Mouse (Mus musculus): ENCODE data around the gene Mpp3.
A peak's percentile ranks its signal among the peaks of the same experiment; 100 is the strongest.

Gene Mpp3

GRCm38 (mm10) chr11:102028087-102028816 lies at the start of gene Mpp3:
Gene Mpp3 (minus strand): TSS chr11:102028461.
- DNase-seq (ENCODE audit: low spot score in 2 of 2): no peak

DNA sequence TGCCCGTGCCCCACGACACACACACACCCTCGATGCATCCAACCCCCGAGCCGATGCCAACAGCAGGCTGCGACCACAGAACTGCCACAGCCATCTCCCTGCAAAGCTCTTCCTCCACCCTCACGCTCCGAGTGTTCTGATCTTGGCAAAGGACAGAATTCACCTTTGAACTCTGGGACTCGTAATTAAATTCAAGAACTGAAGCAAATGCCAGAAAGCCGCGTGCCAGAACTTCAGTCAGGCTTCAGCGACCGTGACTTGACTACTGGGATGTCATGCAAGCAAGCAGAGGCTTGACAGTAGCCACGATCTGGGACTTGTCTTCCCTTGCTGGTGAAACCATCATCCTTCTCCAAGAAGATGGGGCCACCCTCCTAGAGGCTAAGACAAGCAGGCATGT lies 45.5 kb upstream of the Mpp3 start:
- no peak for DNase-seq (ENCODE audit: low spot score in 2 of 2)

DNA sequence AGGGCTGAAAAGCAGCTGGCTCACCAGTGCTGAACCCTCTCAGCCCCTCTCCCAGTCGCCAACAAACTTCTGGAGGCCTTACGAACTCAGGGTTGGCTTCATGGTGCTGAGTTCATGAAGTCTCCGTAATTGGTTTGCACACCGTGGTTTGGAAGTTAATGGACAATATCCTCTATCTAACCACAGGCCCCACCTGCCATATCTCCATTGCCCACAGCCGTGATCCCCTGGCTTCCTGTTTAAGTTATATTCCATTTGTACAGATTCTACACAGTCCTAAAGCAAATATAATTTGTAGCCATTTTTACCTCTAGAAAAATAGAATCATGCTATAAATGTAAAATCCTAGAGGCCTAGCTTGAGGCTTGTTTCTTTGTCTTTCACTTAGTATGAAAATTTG lies 44.5 kb upstream of the Mpp3 start:
- no peak for DNase-seq (ENCODE audit: low spot score in 2 of 2)

DNA sequence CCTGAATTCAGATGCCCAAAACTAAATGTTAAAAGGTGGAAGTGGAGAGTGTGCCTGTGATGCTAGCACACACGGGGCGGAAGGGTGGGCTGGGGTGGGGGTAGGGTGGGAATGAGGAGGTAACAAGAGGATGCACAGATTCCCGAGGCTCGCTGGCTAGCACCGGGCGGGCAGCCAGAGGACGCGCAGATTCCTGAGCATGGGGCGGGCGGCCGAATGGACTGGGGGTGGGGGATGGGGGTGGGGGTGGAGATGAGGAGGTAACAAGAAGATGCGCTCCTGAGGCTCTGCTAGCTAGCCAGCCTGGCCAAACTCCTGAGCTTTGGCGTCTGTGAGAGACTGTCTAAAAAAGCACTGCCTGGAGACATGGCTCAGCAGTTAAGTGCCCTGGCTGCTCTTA lies 42.2 kb upstream of the Mpp3 start:
- no peak for DNase-seq (ENCODE audit: low spot score in 2 of 2)

- DNase-seq (ENCODE audit: low spot score in 2 of 2): no peak
Measured at GRCm38 (mm10) chr11:102069633-102070032, 41.4 kb upstream of the Mpp3 start.

DNA sequence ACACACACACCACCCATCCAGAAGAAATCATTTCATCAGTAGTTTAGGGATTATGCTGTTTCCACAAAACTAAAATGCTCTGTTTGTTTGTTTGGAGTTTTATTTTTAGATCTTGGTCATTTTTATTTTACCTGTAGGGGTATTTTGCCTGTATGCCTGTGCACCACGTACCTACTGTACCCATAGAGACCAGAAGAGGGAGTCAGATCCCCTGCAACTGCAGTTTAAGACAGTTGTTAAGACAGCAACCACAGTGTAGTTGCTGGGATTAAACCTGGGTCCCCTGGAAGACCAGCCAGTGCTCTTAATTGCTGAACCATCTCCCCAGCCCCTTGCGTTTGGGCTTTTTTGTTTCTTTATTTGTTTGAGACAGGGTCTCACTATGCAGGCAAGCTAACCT lies 40.7 kb upstream of the Mpp3 start:
- DNase-seq (ENCODE audit: low spot score in 2 of 2): no peak

DNA sequence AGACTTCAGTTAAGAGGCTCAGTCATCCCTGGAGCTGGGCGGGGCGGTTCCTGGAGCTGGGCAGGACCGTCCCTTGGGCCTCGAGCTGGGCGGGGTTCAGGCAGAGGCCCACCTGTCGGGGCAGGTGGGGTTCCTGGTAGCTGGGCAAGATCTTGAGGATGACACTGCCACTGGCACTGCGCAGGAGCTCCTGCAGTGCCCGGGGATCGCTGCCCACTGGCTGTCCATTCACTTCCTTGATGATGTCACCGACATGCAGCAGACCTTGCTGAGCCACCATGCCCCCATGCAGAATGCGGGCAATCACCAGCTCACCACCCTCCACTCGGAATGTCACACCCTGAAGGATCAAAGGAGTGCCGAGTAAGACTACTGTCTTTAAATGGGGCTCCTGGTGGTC lies 34.8 kb upstream of the Mpp3 start:
- DNase-seq (ENCODE audit: low spot score in 2 of 2): no peak

GRCm38 (mm10) chr11:102061941-102062473 lies 33.7 kb upstream of the Mpp3 start:
- DNase-seq (ENCODE audit: low spot score in 2 of 2): no peak

DNA sequence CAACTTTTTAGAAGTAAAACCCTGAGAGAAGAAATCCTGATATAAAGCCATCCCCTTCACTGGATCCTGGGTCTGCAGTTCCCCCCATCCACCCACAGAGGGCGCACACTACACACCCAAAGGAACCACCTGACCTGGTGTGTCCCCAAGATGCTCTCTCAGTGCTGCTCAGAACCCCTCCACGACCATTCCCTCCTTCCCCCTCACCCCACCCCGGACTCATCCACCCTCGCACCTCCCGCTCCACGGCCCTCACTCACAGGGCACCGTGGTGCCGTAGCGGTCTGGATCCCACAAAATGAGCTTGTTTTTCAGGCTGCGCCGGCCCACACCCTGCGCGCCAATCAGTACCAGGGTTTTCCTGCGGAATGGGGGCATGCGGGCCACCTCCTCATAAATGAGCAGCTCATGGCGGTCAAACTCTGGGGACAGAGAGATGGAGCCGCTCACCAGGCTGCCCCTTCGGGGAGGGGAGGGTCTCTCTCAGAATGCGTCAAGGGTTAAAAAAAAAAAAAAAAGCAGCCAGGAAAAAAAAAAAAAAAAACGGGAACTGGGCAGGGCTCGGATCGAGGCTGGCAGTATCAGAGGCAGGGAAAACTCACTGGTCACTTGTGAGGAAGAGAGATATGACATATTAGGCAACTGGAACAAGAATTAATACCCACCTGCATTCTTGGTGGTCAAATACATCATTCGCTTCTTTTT lies 33.1 kb upstream of the Mpp3 start:
- DNase-seq (ENCODE audit: low spot score in 2 of 2): peak; percentile 74 to 78

DNA sequence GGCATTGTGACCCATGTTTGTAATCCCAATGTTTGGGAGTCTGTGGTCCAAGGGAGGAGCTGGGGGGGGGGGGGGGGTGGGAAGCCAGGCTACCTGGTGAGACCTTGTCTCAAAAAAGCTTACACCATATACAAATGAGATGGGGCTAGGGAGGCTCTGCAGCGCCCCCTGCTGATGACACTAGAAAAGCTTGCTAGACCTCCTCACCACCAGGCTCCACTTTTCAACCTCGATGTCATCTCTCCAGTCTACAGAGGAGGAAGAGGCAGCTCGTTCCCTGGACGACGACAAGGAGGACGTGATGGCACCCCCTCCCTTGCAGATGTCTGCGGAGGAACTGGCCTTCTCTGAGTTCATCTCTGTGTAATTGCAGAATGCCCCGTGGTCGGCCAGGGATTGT lies 25.6 kb upstream of the Mpp3 start:
- DNase-seq (ENCODE audit: low spot score in 2 of 2): no peak

GRCm38 (mm10) chr11:102053183-102053582 lies 24.9 kb upstream of the Mpp3 start:
- DNase-seq (ENCODE audit: low spot score in 2 of 2): no peak

GRCm38 (mm10) chr11:102052697-102053096 lies 24.4 kb upstream of the Mpp3 start:
- no peak for DNase-seq (ENCODE audit: low spot score in 2 of 2)

GRCm38 (mm10) chr11:102051954-102052353 lies 23.7 kb upstream of the Mpp3 start:
- DNase-seq (ENCODE audit: low spot score in 2 of 2): peak in 1 of 2 experiments; percentile 47

DNA sequence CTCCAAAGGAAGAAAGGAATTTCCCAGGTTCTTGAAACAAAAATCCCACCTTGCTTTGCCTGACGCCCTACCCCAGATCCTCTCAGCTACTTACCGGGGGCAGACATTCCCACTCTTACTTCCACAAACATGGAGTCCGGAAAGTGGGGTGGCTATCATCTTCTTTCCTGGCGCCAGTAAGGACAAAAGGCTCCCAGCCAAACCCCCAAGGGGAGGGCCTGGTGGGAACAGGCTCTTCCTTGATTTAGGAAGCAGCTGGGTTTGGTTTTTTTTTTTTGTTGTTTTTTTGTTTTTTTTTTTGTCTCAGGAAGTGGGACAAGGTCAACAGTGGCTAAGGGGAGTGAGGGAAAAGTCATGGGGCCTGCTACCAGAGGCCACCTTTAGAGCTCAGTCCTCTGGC lies 23.3 kb upstream of the Mpp3 start:
- no peak for DNase-seq (ENCODE audit: low spot score in 2 of 2)

DNA sequence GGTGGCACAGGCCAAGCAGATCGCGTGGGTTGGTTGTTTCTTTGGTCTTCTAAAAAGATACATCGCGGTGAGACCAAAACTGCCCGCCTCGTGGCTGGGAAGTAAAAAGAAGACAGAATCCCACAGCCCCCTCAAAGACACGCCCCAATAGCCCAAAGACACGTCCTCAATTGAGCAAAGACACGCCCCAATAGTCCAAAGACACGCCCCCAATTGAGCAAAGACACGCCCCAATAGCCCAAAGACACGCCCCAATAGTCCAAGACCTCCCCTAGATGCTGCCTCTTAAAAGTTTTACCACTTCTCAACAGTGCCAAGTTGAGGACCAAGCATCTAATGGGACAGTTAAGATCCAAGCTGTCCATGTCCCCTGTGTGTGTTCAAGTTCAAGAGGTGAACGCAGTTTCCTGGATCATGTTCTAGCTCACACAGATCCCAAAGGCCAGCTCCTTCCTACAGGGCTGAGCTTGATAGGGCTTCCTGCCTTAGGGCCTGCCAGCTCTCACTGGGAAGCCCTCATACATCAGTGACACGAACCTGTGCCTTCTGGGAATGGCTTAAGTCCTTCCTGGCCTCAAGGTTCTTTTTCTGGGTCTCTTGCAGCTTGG lies 21.7 kb upstream of the Mpp3 start:
- DNase-seq (ENCODE audit: low spot score in 2 of 2): no peak

DNA sequence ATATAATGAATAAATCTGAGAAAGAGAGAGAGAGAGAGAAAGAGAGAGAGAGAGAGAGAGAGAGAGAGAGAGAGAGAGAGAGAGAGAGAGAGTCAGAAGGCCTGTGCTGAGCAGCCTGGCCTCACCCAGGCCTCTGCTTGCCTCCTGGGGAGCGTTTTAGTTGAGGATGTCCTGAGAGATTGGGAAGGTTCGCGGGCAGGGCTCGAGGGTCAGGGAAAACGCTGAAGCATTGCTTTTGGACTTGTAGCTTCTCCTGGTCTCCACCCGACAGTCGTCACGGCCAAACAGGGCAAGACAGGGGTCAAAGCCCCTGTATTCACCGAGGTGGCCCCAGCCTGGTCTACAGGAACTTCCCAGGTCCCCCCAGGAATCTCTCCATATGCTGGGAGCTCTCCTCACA lies 18.3 kb upstream of the Mpp3 start:
- no peak for DNase-seq (ENCODE audit: low spot score in 2 of 2)

DNA sequence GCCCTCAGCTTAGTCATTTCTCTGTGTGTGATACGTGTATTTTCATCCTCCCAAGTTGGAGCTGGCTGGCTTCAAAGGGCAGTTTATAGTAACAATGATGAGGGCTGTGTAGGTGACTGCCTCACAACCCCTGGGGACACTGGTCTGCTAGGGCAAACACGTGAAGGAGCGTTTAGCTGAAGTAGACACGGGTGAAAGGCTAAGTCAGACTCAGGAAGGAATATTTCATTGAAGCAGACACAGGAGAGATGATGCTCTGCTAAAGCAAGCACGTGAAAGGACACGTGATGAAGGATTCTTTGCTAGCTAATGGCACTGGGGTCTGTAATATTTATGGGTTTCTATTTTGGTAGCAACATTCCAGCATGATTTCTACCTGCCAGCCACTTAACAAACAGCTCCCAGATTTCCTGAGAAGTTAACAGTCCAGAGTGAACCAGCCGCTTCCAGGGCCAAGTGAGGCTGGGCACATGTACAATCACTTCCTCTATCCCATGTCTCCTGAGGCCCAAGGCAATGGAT lies 16.5 kb upstream of the Mpp3 start:
- DNase-seq (ENCODE audit: low spot score in 2 of 2): no peak

DNA sequence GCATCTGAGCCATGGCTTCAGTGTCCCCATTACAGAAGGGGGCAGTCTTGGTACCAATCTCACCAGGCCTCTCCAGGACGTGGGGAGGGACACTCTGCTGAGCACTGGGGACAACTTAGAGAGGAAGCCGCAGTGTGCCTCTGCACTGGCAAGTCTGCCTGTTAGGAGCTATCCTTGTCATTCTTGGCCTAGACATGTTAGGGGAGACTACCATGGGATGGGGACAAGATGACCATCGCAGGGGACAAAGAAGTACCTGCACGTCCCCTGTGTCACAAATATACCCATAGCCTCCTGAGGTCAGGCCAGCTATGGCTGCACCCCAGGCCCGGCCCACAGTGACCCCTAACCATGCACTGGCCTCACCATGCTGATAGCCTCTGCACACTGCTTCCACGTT lies 15.1 kb upstream of the Mpp3 start:
- no peak for DNase-seq (ENCODE audit: low spot score in 2 of 2)

- DNase-seq (ENCODE audit: low spot score in 2 of 2): no peak
Measured at GRCm38 (mm10) chr11:102042971-102043370, 14.7 kb upstream of the Mpp3 start.

DNA sequence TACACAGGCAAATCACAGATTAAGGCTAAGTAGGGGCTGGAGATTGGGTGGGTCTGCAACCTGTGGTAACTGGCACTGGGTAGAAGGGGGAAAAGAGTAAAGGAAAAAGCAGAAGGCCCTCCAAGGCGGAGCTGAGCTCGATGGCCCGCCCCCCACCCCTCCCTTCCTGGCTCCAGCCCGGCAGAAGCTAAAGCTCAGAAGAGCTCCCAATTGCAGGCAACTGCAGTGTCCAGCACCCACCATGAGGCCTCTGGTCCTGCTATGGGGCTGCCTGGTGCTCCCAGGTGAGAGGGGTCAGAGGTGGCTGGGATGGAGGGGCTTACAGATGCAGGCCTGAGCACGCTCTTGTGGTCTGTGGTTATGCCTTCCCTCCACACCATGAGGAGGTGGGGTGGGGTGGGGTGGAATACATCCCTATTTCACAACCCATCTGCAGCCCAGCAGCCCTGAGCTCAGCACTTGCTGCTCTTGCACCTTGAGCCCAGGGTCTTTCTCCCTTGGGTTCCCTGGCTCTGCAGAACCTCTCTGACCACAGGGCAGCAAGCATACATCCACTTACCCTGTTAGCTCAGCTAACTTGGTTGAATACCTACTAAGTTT lies 13.2 kb upstream of the Mpp3 start, which contains the start of gene Cd300lg:
Cd300lg (plus strand) TSS at position 160 of the 600 bp plus-strand sequence.
- DNase-seq (ENCODE audit: low spot score in 2 of 2): no peak

- no peak for DNase-seq (ENCODE audit: low spot score in 2 of 2)
Measured at GRCm38 (mm10) chr11:102040646-102041045, 12.4 kb upstream of the Mpp3 start.

DNA sequence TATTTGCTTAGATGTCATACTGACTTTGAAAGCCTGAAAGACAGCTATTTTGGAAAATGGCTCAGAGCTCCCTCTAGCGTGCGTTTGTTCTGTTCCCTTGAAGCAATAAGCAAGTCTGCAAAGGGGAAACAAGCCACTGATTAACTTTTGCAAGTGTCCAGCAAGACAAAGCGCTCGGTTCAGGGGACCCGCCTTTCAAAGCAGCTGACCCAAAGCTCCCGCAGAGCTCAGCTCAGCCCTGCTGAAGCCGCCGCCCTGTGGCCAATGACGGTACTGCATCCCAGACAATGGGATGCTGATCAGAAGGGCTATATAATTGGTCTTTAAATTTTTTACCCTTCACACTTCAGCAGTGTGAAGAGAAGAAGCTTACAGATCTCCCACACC lies 11.9 kb upstream of the Mpp3 start:
- peak; percentile 80 to 87 for DNase-seq (ENCODE audit: low spot score in 2 of 2)
